Mouse (Mus musculus) cerebellum, adult 2 months (tissue): ENCODE measurements around the gene Mast4. TPM values are rescaled to one million over a fixed set of nuclear protein-coding genes. Genes with fewer than 3 reads are reported as not detected.

ENCODE experiments used
- DNase-seq, 2 experiments: peaks; one replicate each; pipeline ENCODE4 v3.0.0; 2021
- H3K27ac ChIP-seq: fragments of 200-500 bp; 2 replicates; pipeline ENCODE4 v1.5.1; 2012; ENCODE audit warnings: low read length, control low read depth, inconsistent platforms; ENCODE audit not compliant: insufficient read depth
- H3K27me3 ChIP-seq: fragments of 200-500 bp; 2 replicates; pipeline ENCODE4 v1.6.1; 2012; ENCODE audit warnings: inconsistent platforms, mild to moderate bottlenecking, low read length, moderate library complexity; ENCODE audit not compliant: control insufficient read depth, insufficient read depth
- H3K4me1 ChIP-seq: fragments of 200-500 bp; 2 replicates; pipeline ENCODE4 v1.6.1; 2011; ENCODE audit warnings: low read length; ENCODE audit not compliant: control insufficient read depth, insufficient read depth
- H3K4me3 ChIP-seq: fragments of 200-500 bp; replicated peaks from 2 replicates; pipeline ENCODE3; 2011; ENCODE audit warnings: mild to moderate bottlenecking, low read depth, low read length, control low read depth; ENCODE audit not compliant: insufficient read depth
- CTCF ChIP-seq: fragments of 200-500 bp; IDR thresholded peaks from 2 replicates; pipeline ENCODE4 v1.5.1; 2011; ENCODE audit warnings: low read depth, mild to moderate bottlenecking, control low read depth, low read length, moderate library complexity, borderline replicate concordance; ENCODE audit not compliant: insufficient read depth
- POLR2A ChIP-seq: fragments of 200-500 bp; IDR thresholded peaks from 2 replicates; pipeline ENCODE4 v1.6.1; 2011; ENCODE audit warnings: low read length, control low read depth, borderline replicate concordance; ENCODE audit not compliant: insufficient read depth
- WGBS: fragments of 180-500 bp; shearing (Covaris S2); methylation state at CpG from one replicate; pipeline ENCODE4 v1.1.7; 2018; 5-methylcytosine and 5-hydroxymethylcytosine counted together
- polyA plus RNA-seq: library from polyadenylated mRNA; depleted of rRNA; stranded (reverse); fragments of >200 nt; gene quantifications from 2 replicates; pipeline ENCODE4 v1.2.3, GENCODE M21; 2012

Gene Mast4
- polyA plus RNA-seq, 1 experiment: 21.2 TPM

DNA sequence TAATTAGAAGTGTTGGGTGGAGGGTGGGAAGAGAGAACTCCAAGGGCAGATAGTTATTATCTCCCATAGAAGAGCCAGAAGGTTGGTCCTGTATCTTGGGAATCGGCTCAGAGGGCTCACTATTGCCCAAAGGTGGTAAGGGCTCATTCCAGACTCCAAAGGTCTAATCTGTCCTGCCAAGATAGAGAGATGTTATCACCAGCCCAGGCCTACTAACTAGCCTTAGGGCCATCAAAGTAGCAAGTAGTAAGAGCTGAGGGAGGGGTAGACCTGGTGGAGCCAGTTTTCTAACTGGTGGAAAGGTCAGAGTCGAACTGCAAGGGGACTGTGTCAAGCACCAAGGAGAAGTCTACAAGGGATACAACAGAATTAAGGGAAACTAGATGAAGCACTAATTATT is 470.2 kb downstream of the Mast4 start:
- Histone ChIP-seq H3K4me1 (no peaks in the 10 kb centered on the region), H3K27ac (no peak overlapping the region), H3K4me3 (no peak overlapping the region), H3K27me3 (no peaks in the 10 kb centered on the region)
- DNase-seq: no peak
- TF ChIP-seq POLR2A: no peak
- no peak for TF ChIP-seq CTCF
- WGBS: 97% methylated on average over 2 of the region's 2 CpGs

DNA sequence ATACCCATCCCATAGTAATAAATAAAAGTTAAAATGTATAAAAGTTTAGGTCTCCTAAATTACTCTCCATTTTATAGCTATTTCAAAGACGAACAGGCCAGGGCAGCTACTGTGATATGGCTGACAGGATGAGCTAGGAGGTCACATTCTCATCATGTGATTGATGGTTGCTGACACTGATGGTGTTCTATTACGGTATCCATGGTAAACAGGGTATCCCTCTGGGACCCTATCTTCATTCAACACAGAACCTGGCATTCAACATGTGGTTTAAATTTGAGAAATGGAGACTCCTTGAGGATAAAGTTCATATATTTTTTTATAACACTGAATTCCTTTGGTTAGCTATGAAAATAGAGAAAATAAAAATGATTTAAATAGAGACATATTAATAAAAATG is 471.3 kb downstream of the Mast4 start:
- TF ChIP-seq POLR2A (no peak), CTCF (no peak)
- 84% methylated on average over 2 of the region's 2 CpGs for WGBS
- DNase-seq: no peak
- H3K4me3 ChIP-seq: no peak overlapping the region
- no peaks in the 10 kb centered on the region for H3K27me3 ChIP-seq
- H3K27ac ChIP-seq: no peak overlapping the region
- no peaks in the 10 kb centered on the region for H3K4me1 ChIP-seq

DNA sequence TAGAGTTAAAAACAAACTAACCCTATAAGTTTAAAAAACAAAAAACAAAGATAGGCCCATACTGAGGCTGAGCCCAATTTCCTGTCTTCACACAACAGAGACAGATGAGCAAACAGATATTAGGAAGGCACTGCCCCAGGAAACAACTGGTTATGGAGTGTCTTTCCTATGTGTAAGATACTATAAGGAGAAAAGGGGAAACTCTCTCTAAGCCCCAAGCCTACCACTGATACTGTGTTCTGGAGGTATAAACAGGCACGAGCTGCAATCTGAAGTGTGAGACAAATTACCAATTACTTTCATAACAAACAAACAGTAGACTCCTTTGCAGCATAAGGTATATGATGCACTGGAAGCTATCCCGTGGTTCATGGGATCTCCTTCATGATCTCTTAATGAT is 471.9 kb downstream of the Mast4 start:
- Histone ChIP-seq H3K4me1 (no peaks in the 10 kb centered on the region), H3K27me3 (no peaks in the 10 kb centered on the region), H3K27ac (no peak overlapping the region), H3K4me3 (no peak overlapping the region)
- WGBS: 84% methylated on average over 2 of the region's 2 CpGs
- no peak for TF ChIP-seq POLR2A
- no peak for TF ChIP-seq CTCF
- DNase-seq: no peak

DNA sequence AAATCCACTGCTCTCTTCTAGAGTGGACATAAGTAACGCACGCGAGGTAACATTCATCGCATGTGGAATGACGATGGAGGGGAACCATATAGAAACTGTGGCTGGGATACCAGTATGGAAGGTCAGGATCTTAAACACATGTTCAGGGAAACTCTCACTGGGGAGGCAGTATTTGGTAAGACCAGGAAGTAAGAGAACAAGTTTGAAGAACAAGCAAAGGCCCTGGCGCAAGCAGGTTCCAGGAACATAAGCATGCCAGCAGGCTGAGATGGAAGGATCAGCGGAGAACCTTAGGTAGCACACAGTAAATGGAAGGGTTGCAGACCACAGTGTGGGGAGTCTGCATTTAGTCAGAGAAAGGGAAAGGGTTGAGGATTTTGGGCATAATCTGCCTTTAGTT is 473.6 kb downstream of the Mast4 start:
- H3K4me1 ChIP-seq: no peaks in the 10 kb centered on the region
- TF ChIP-seq POLR2A: no peak
- TF ChIP-seq CTCF: no peak
- H3K27ac ChIP-seq: no peak overlapping the region
- H3K27me3 ChIP-seq: no peaks in the 10 kb centered on the region
- no peak overlapping the region for H3K4me3 ChIP-seq
- 96% methylated on average over 7 of the region's 7 CpGs for WGBS
- DNase-seq: no peak

DNA sequence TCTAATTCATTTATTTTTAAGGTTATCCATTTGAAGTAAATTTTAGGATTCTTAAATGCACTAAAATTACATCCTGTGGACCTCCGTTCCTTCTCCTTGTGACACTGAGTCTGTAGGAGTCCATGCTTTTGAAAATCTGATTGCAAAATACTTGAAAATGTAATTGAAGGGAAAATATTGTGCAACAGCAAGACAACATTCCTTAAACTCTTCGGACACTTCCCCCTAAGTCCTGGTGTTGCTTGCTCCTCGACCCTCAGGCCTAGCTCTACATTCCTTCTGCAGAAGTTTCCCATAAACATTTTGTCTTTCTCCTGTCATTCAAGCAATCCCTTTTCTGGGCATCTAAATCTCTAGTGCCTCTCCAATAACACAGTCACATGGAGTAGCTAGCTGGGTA is 474.2 kb downstream of the Mast4 start:
- Histone ChIP-seq H3K4me3 (no peak overlapping the region), H3K27ac (no peak overlapping the region), H3K4me1 (no peaks in the 10 kb centered on the region), H3K27me3 (no peaks in the 10 kb centered on the region)
- TF ChIP-seq CTCF: no peak
- TF ChIP-seq POLR2A: no peak
- no peak for DNase-seq
- WGBS: 92% methylated on average over 3 of the region's 3 CpGs

DNA sequence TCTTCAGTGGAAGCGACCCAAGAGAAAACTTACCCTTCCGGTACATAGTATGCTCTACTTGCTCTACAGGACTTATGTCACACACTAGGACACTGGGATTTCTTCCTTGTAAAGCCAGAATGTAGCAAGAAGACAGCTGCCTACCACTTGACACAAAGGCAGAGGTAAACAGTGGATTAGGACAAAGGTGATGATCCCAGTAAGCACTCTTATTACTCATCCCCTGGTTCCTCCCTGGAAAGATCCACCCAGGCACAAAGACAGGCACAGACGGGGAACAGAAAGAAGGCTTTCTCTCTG is 476.8 kb downstream of the Mast4 start:
- no peak overlapping the region for H3K27ac ChIP-seq
- WGBS: 88% methylated on average over 3 of the region's 3 CpGs
- no peaks in the 10 kb centered on the region for H3K4me1 ChIP-seq
- DNase-seq: no peak
- H3K4me3 ChIP-seq: no peak overlapping the region
- H3K27me3 ChIP-seq: no peaks in the 10 kb centered on the region
- no peak for TF ChIP-seq POLR2A
- no peak for TF ChIP-seq CTCF

DNA sequence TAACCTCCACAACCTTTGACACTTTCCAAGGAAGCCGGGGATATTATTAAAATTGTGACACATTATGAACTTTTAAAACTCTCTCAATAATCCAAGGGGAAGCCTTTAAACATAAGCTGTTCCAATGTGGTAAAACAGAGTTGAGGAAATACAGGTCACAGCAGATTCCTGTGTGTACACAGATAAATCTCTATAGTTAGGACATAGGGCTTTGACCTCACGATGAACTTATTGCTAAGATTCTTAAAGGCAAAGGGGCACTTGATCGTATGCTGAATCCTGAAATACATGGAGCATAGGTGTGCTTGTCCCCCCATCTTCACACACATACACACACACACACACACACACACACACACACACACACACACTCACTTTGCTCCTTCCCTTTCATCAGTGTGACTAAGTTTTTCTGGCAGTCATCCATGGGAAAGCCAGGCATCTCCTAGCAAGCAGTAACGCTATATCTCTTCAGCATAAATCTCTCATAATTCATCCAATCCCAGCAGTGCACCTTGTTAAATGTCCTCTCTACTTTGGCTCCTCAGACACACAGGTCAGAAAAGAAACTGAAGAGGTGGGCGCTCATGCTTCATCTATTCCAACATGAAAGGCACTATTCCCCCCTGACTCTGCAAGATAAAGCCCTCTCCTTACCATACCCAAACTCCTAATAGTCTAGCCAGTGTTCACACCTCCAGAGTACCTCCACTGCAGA is 477.3 kb downstream of the Mast4 start:
- no peak for DNase-seq
- H3K4me1 ChIP-seq: no peaks in the 10 kb centered on the region
- H3K4me3 ChIP-seq: no peak overlapping the region
- 87% methylated on average over 5 of the region's 5 CpGs for WGBS
- H3K27ac ChIP-seq: no peak overlapping the region
- no peaks in the 10 kb centered on the region for H3K27me3 ChIP-seq
- no peak for TF ChIP-seq CTCF
- no peak for TF ChIP-seq POLR2A

DNA sequence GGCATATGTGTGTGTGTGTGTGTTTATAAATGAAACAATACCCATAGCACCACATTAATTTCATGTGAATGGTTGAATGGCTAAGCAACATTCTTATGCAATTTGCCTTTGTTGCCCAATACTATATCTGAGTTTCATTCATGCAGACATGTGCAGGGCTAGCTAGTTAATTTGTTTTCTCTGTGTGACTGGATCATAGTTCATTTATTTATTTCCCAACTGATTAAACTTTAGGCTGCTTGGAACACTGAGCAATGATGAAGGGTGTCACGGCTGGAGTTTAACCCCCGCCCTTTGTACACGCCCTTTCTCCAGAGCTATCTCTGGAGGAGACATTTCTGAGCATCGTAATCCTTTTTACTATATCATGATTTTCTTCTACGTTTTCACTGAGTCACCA is 481.4 kb downstream of the Mast4 start:
- Histone ChIP-seq H3K27ac (no peak overlapping the region), H3K4me1 (no peaks in the 10 kb centered on the region), H3K27me3 (no peaks in the 10 kb centered on the region), H3K4me3 (no peak overlapping the region)
- DNase-seq: no peak
- no peak for TF ChIP-seq POLR2A
- TF ChIP-seq CTCF: no peak
- 86% methylated on average over 5 of the region's 5 CpGs for WGBS
